Mouse (Mus musculus): ENCODE data around the gene Pus10. TPM values are rescaled to one million over a fixed set of nuclear protein-coding genes. Genes with fewer than 3 reads are reported as not detected.

Gene Pus10
- polyA plus RNA-seq, 1 experiment from 2014 or later: 28.2 TPM

DNA sequence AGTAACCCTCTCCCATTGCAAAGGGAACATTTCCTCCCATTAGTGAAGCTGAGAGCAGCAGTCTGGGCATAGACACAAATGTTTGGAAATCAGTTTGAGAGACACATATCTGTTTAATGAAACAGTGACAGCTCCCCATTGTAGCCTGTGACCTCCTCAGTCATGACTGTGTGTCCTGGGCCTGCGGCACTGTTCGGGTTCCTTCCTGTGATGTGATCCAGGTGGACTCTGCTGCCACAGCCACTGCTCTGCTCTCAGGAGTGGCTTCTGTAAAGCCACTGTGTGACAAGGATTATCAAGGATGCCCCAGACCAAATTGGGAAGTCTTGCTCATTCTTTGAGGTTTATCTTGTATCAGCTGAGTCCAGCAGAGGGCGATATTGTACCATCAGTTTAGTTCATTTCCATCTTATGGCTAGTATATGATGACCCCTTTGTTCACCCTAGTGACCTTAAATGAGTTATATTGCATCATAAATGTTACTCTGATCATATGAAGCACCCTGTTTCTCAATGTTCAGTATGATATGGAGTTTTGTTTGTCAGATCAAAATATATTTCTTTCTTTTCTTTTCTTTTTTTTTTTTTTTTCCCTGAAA lies 13.7 kb downstream of the Pus10 start:
- Histone ChIP-seq H3K27ac (ENCODE audit: low read depth, low read length) (no peak overlapping the region), H3K36me3 (ENCODE audit: control insufficient read depth, insufficient read depth, low read length) (peaks cover 12% of the 10 kb centered on the region), H3K9ac (ENCODE audit: low read depth, low read length) (no peak overlapping the region), H3K4me1 (replicated peaks; ENCODE audit: control insufficient read depth, insufficient read depth, low read length) (no peaks in the 10 kb centered on the region), H3K9me3 (ENCODE audit: control insufficient read depth, low read length) (no peaks in the 10 kb centered on the region), H3K27me3 (replicated peaks; ENCODE audit: control insufficient read depth, insufficient read depth, low read length) (no peaks in the 10 kb centered on the region), H3K4me2 (no peak overlapping the region), H3K4me3 (ENCODE audit: low read depth, low read length) (no peak overlapping the region)
- peak; percentile 36 for DNase-seq (ENCODE audit: low spot score)
- peak; percentile 29; the same call in 1 of the 2 replicates for ATAC-seq (replicated peaks; ENCODE audit: low FRiP score)
- WGBS: 49% methylated on average over 3 of the region's 3 CpGs

DNA sequence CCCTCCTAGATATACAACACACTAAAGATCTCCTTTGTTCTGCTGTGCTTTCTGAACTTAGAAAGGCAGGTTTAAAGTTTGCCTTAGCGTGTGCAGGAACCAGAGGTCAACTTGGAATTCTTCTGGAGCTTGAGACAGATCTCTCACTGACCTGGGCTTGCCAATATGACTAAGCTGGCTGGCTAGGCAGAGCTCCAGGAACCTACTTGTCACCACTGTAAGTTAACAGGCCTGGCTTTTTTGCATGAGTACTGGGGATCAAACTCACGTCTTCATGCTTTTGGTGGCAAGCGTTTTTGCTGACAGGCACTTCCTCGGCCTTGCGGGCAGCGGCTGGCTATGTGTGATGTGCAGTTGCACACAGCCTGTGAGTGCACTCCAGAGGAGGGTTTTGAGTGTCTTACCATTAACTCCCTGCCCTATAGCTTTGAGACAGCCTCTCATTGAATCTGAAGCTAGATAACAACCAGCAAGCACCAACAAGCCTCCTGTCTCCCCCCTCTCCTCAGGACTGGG lies 15.0 kb downstream of the Pus10 start:
- 94% methylated on average over 6 of the region's 6 CpGs for WGBS
- H3K9ac ChIP-seq (ENCODE audit: low read depth, low read length): no peak overlapping the region
- H3K4me3 ChIP-seq (ENCODE audit: low read depth, low read length): no peak overlapping the region
- H3K36me3 ChIP-seq (ENCODE audit: control insufficient read depth, insufficient read depth, low read length): peaks cover 12% of the 10 kb centered on the region
- H3K4me2 ChIP-seq: no peak overlapping the region
- ATAC-seq (replicated peaks; ENCODE audit: low FRiP score) (no peak), DNase-seq (ENCODE audit: low spot score) (no peak)
- H3K4me1 ChIP-seq (replicated peaks; ENCODE audit: control insufficient read depth, insufficient read depth, low read length): no peaks in the 10 kb centered on the region
- no peak overlapping the region for H3K27ac ChIP-seq (ENCODE audit: low read depth, low read length)
- H3K27me3 ChIP-seq (replicated peaks; ENCODE audit: control insufficient read depth, insufficient read depth, low read length): no peaks in the 10 kb centered on the region
- H3K9me3 ChIP-seq (ENCODE audit: control insufficient read depth, low read length): no peaks in the 10 kb centered on the region

DNA sequence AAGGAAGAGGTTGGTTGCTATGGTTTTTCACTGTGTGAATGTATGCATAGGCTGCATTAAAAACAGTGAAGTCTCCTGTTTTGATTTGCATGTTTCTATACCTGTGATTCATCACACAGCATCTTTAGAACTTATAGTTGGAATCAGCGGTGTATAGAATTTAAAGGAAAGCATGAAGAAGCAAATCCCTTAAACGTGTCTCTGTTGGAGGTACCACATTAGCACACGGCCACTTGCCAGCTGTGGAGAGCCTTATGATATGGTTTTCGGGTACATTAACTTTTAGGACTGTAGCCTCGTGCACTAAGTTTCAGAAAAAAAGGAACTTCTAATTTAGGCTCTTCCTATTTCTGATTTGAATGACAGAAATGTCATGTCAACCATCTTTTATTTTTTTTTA lies 17.1 kb downstream of the Pus10 start:
- DNase-seq (ENCODE audit: low spot score) (no peak), ATAC-seq (replicated peaks; ENCODE audit: low FRiP score) (no peak)
- H3K9ac ChIP-seq (ENCODE audit: low read depth, low read length): no peak overlapping the region
- H3K27ac ChIP-seq (ENCODE audit: low read depth, low read length): no peak overlapping the region
- H3K9me3 ChIP-seq (ENCODE audit: control insufficient read depth, low read length): no peaks in the 10 kb centered on the region
- H3K4me3 ChIP-seq (ENCODE audit: low read depth, low read length): no peak overlapping the region
- no peaks in the 10 kb centered on the region for H3K4me1 ChIP-seq (replicated peaks; ENCODE audit: control insufficient read depth, insufficient read depth, low read length)
- no peak overlapping the region for H3K4me2 ChIP-seq
- 81% methylated on average over 5 of the region's 5 CpGs for WGBS
- no peaks in the 10 kb centered on the region for H3K27me3 ChIP-seq (replicated peaks; ENCODE audit: control insufficient read depth, insufficient read depth, low read length)
- H3K36me3 ChIP-seq (ENCODE audit: control insufficient read depth, insufficient read depth, low read length): peaks cover 10% of the 10 kb centered on the region

DNA sequence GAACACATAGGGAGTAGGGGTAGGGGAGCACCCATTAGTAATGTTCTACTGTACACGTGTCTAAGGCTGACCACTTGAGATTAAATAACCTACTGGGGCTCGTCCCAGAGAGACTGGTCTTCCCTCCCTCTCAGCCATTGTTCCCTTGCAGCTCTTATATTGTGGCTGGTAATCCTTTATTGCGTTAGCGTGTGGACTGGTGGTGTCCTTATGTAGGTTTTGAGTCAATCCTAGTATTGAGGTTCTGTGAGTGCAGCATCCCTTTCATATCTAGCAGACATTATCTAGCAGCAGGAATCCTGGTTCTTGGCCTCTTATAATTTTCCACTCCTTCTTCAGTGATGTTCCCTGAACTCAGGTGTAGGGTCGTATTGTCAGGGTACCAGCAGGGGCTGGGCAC lies 21.2 kb downstream of the Pus10 start:
- H3K4me1 ChIP-seq (replicated peaks; ENCODE audit: control insufficient read depth, insufficient read depth, low read length): no peaks in the 10 kb centered on the region
- H3K4me2 ChIP-seq: no peak overlapping the region
- H3K36me3 ChIP-seq (ENCODE audit: control insufficient read depth, insufficient read depth, low read length): no peaks in the 10 kb centered on the region; the same call in 1 of the 2 replicates
- H3K9me3 ChIP-seq (ENCODE audit: control insufficient read depth, low read length): no peaks in the 10 kb centered on the region
- H3K9ac ChIP-seq (ENCODE audit: low read depth, low read length): no peak overlapping the region
- H3K4me3 ChIP-seq (ENCODE audit: low read depth, low read length): no peak overlapping the region
- no peak for DNase-seq (ENCODE audit: low spot score)
- H3K27ac ChIP-seq (ENCODE audit: low read depth, low read length): no peak overlapping the region
- WGBS: 89% methylated on average over 5 of the region's 5 CpGs
- no peak for ATAC-seq (replicated peaks; ENCODE audit: low FRiP score)
- no peaks in the 10 kb centered on the region for H3K27me3 ChIP-seq (replicated peaks; ENCODE audit: control insufficient read depth, insufficient read depth, low read length)

DNA sequence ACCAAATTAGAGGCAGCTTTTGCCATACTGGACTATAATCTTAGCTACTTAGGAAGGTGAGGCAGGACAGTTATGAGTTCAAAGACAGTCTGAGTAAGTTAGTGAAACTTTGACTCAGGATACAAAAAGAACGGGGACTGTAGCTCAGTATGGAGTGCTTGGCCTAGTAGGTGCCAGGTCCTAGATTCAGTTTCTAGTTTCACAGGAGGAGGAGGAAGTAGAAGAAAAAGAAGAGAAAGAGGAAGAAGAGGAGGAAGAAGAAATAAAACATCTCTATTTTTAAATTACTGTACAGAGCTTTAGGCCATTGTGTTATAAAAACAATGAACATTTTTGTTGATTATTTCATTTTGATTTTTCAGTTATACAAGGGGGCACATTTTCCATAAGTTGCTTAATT lies 22.6 kb downstream of the Pus10 start:
- ATAC-seq (replicated peaks; ENCODE audit: low FRiP score): no peak
- WGBS: 85% methylated on average over 1 of the region's 1 CpGs
- no peaks in the 10 kb centered on the region for H3K4me1 ChIP-seq (replicated peaks; ENCODE audit: control insufficient read depth, insufficient read depth, low read length)
- no peak overlapping the region for H3K27ac ChIP-seq (ENCODE audit: low read depth, low read length)
- no peak overlapping the region for H3K4me3 ChIP-seq (ENCODE audit: low read depth, low read length)
- H3K9ac ChIP-seq (ENCODE audit: low read depth, low read length): no peak overlapping the region
- no peaks in the 10 kb centered on the region for H3K27me3 ChIP-seq (replicated peaks; ENCODE audit: control insufficient read depth, insufficient read depth, low read length)
- no peaks in the 10 kb centered on the region for H3K9me3 ChIP-seq (ENCODE audit: control insufficient read depth, low read length)
- no peak for DNase-seq (ENCODE audit: low spot score)
- H3K36me3 ChIP-seq (ENCODE audit: control insufficient read depth, insufficient read depth, low read length): no peaks in the 10 kb centered on the region; the same call in 1 of the 2 replicates
- H3K4me2 ChIP-seq: no peak overlapping the region

DNA sequence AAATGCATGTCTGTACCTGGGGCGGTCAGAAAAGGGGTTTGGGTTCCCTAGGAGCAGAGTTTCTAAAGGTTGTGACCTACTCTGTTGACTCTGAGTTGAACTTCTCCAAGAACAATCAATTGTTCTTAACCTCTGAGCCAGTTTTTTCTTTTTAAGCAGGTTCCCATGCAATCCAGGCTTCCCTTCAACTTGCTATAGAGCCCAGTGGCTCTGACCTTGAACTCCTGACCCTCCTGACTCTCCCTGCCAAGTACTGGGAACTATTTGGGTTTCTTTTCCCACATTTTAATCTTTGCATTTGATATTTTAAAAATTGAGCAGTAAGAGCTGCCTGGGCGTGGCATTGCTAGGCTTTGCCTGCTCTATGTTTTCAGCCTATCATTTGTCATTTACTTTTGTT lies 27.8 kb downstream of the Pus10 start:
- no peak overlapping the region for H3K9ac ChIP-seq (ENCODE audit: low read depth, low read length)
- ATAC-seq (replicated peaks; ENCODE audit: low FRiP score) (no peak), DNase-seq (ENCODE audit: low spot score) (no peak)
- H3K4me1 ChIP-seq (replicated peaks; ENCODE audit: control insufficient read depth, insufficient read depth, low read length): no peaks in the 10 kb centered on the region
- H3K9me3 ChIP-seq (ENCODE audit: control insufficient read depth, low read length): no peaks in the 10 kb centered on the region
- H3K27ac ChIP-seq (ENCODE audit: low read depth, low read length): no peak overlapping the region
- 81% methylated on average over 2 of the region's 2 CpGs for WGBS
- no peak overlapping the region for H3K4me3 ChIP-seq (ENCODE audit: low read depth, low read length)
- no peaks in the 10 kb centered on the region for H3K27me3 ChIP-seq (replicated peaks; ENCODE audit: control insufficient read depth, insufficient read depth, low read length)
- no peaks in the 10 kb centered on the region for H3K36me3 ChIP-seq (ENCODE audit: control insufficient read depth, insufficient read depth, low read length)
- H3K4me2 ChIP-seq: no peak overlapping the region

DNA sequence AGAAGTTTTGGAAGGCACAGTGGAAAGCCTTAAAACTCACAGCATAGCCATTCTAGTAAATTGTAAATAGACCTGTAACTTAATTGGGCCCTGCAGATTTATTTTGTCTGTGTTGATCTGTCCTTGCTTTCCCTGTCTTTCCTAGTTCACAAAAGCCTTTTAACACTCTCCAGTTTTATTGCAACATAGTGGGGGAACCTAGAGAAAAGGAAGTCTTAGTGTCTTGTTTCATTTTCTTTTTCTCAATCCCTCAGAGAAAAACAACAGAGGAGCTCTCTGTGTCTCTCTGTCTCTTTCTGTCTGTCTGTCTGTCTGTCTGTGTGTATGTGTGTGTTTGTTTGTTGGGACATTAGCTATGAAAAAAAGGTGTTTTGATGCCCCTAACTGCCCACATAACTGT lies 30.4 kb downstream of the Pus10 start:
- H3K27ac ChIP-seq (ENCODE audit: low read depth, low read length): no peak overlapping the region
- H3K9me3 ChIP-seq (ENCODE audit: control insufficient read depth, low read length): no peaks in the 10 kb centered on the region
- no peak overlapping the region for H3K4me3 ChIP-seq (ENCODE audit: low read depth, low read length)
- no peaks in the 10 kb centered on the region for H3K27me3 ChIP-seq (replicated peaks; ENCODE audit: control insufficient read depth, insufficient read depth, low read length)
- DNase-seq (ENCODE audit: low spot score): no peak
- H3K9ac ChIP-seq (ENCODE audit: low read depth, low read length): no peak overlapping the region
- no peak overlapping the region for H3K4me2 ChIP-seq
- no peak for ATAC-seq (replicated peaks; ENCODE audit: low FRiP score)
- H3K36me3 ChIP-seq (ENCODE audit: control insufficient read depth, insufficient read depth, low read length): no peaks in the 10 kb centered on the region
- H3K4me1 ChIP-seq (replicated peaks; ENCODE audit: control insufficient read depth, insufficient read depth, low read length): no peaks in the 10 kb centered on the region

DNA sequence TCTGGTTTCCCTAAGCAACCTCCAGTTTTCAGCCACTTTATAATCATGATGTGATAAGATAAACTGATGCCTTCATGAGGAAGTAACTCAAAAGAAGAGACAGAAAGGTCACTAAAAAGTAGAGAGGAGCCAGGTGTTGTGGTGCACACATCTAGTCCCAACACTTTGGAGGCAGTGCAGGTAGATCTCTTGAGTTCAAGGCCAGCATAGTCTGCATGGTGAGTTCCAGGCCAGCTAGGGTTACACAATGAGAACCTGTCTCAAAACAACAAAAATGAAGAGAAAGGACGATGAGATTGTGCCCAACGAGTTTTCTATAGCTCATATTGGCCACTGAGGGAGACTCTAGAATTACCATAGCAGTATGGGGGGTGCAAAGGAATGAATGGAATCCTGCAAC lies 33.1 kb downstream of the Pus10 start:
- 82% methylated on average over 2 of the region's 2 CpGs for WGBS
- DNase-seq (ENCODE audit: low spot score): no peak
- Histone ChIP-seq H3K27ac (ENCODE audit: low read depth, low read length) (no peak overlapping the region), H3K4me2 (no peak overlapping the region), H3K9ac (ENCODE audit: low read depth, low read length) (no peak overlapping the region), H3K4me3 (ENCODE audit: low read depth, low read length) (no peak overlapping the region), H3K4me1 (replicated peaks; ENCODE audit: control insufficient read depth, insufficient read depth, low read length) (no peaks in the 10 kb centered on the region), H3K36me3 (ENCODE audit: control insufficient read depth, insufficient read depth, low read length) (0 out of 2 replicates have a peak, but pooled peaks cover 2% of the 10 kb centered on the region), H3K27me3 (replicated peaks; ENCODE audit: control insufficient read depth, insufficient read depth, low read length) (no peaks in the 10 kb centered on the region), H3K9me3 (ENCODE audit: control insufficient read depth, low read length) (no peaks in the 10 kb centered on the region)
- ATAC-seq (replicated peaks; ENCODE audit: low FRiP score): no peak

DNA sequence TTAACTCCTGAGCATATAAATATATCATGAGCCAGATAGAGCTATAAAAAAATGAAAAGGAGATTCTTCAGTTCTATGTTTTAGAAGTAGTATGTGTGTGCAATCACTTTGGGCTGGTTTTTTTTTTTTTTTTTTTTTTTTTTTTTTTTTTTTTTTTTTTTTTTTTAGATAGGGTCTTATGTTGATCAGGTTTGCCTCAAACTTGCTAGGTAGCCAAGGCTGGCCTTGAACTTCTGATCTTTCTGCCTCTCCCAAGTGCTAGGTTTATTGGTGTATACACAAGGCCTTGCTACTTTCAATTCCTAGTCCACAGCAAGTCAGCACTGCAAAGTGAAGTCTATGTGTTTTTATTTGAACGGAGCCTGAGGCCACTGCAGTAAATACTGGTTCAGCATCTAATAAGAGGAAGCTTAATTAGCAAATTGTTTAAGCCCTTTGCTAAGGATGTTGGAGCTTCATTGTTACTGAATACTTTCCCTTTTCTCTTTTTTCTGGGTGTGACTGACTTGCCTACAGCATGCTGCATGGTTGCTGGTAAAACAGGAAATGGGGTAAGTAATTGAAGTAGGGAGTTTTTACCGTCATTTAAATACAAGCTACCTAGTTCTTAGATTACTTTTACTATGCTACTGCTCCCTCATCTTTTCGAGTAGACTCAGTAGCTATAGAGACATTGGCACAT lies 34.1 kb downstream of the Pus10 start:
- Histone ChIP-seq H3K9ac (ENCODE audit: low read depth, low read length) (no peak overlapping the region), H3K36me3 (ENCODE audit: control insufficient read depth, insufficient read depth, low read length) (0 out of 2 replicates have a peak, but pooled peaks cover 2% of the 10 kb centered on the region), H3K4me2 (no peak overlapping the region), H3K9me3 (ENCODE audit: control insufficient read depth, low read length) (no peaks in the 10 kb centered on the region), H3K4me1 (replicated peaks; ENCODE audit: control insufficient read depth, insufficient read depth, low read length) (no peaks in the 10 kb centered on the region), H3K27me3 (replicated peaks; ENCODE audit: control insufficient read depth, insufficient read depth, low read length) (no peaks in the 10 kb centered on the region), H3K4me3 (ENCODE audit: low read depth, low read length) (no peak overlapping the region), H3K27ac (ENCODE audit: low read depth, low read length) (no peak overlapping the region)
- no peak for DNase-seq (ENCODE audit: low spot score)
- 80% methylated on average over 3 of the region's 3 CpGs for WGBS
- ATAC-seq (replicated peaks; ENCODE audit: low FRiP score): no peak
